Mouse (Mus musculus): ENCODE measurements around the gene Zfp184. TPM values are rescaled to one million over a fixed set of nuclear protein-coding genes. Genes with fewer than 3 reads are reported as not detected.

The Zfp184 gene
- polyA plus RNA-seq, 1 experiment from 2014 or later, result 23.2 TPM

- H3K27me3 ChIP-seq, result peaks cover 99% of the 10 kb centered on the region
- WGBS, result 20% methylated on average over 5 of the region's 5 CpGs
- no peak for ATAC-seq (ENCODE audit: insufficient number of reproducible peaks, insufficient read depth, low FRiP score, low TSS enrichment, low read depth)
These were observed 56.9 kb downstream of the Zfp184 start for GRCm38 (mm10) chr13:22001823-22002222.

GRCm38 (mm10) chr13:22005605-22006333, 60.9 kb downstream of the Zfp184 start:
- no peaks in the 10 kb centered on the region for H3K9me3 ChIP-seq
- no peak overlapping the region for H3K27ac ChIP-seq
- peak overlapping the region; percentile 93 for H3K4me2 ChIP-seq
- H3K9ac ChIP-seq (replicated peaks), result peak overlapping the region; percentile 55
- H3K27me3 ChIP-seq, result peaks cover 100% of the 10 kb centered on the region
- peak overlapping the region; percentile 53 for H3K4me3 ChIP-seq (replicated peaks)
- peaks cover 15% of the 10 kb centered on the region for H3K4me1 ChIP-seq (replicated peaks)
- H3K36me3 ChIP-seq, result no peaks in the 10 kb centered on the region
- WGBS, result under 1% methylated on average over 45 of the region's 45 CpGs
- ATAC-seq (ENCODE audit: insufficient number of reproducible peaks, insufficient read depth, low FRiP score, low TSS enrichment, low read depth), result peak; percentile 79

More at GRCm38 (mm10) chr13:22001823-22002222, 56.9 kb downstream of the Zfp184 start:
- no peaks in the 10 kb centered on the region for H3K36me3 ChIP-seq
- no peak overlapping the region for H3K4me3 ChIP-seq (replicated peaks)
- no peaks in the 10 kb centered on the region for H3K9me3 ChIP-seq
- no peak overlapping the region for H3K27ac ChIP-seq
- no peak overlapping the region for H3K4me2 ChIP-seq
- peaks cover 19% of the 10 kb centered on the region for H3K4me1 ChIP-seq (replicated peaks)
- no peak overlapping the region for H3K9ac ChIP-seq (replicated peaks)

DNA sequence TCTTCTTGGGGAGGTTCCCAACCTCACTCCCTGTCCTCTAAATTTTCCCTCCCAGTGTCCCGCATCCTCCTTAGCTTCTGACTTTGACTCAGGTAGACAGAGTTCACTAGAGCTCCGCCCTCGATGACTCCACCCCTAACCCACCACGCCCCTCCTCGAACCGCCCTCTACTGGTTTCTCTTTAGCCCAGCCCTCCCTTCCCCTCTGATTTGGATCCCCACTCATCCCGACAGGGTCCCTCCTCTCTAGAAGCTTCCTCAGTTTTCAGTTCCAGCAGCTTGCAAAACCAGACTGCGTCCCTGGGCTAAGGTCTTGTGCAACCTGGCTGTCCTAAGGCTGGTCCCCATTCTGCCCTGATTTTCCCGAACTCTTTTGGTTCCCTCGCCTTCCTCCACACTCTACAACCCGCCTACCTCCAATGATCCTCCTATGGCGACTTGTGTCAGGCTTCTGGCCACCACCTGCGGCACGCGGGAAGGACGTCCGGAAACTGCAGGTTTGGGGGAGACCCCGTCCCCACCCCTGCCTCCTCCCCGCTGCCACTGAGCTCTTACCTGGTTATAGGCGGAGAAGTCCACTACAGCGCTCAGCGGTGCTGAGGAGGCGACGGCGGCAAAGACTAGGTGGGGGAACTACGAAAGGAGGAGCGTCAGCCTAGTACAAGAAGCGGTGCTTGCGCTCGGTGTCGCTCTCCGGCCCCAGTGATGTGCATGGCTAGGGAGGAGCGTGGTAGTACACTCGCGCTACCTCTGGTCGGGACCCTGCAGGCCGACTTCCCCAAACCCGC, 61.6 kb downstream of the Zfp184 start:
- Histone ChIP-seq H3K27me3 (peaks cover 98% of the 10 kb centered on the region), H3K4me1 (replicated peaks) (peaks cover 15% of the 10 kb centered on the region), H3K4me2 (peak overlapping the region; percentile 93), H3K4me3 (replicated peaks) (peak overlapping the region; percentile 53), H3K36me3 (no peaks in the 10 kb centered on the region), H3K9me3 (no peaks in the 10 kb centered on the region), H3K9ac (replicated peaks) (peak overlapping the region; percentile 44), H3K27ac (no peak overlapping the region)
- peak; percentile 80; the same call in 1 of the 2 replicates for ATAC-seq (ENCODE audit: insufficient number of reproducible peaks, insufficient read depth, low FRiP score, low TSS enrichment, low read depth)
- under 1% methylated on average over 38 of the region's 38 CpGs for WGBS

- no peaks in the 10 kb centered on the region for H3K9me3 ChIP-seq
- peak overlapping the region; percentile 53 for H3K4me3 ChIP-seq (replicated peaks)
- H3K36me3 ChIP-seq, result no peaks in the 10 kb centered on the region
- H3K27me3 ChIP-seq, result peaks cover 96% of the 10 kb centered on the region
- 2% methylated on average over 18 of the region's 18 CpGs for WGBS
- no peak overlapping the region for H3K27ac ChIP-seq
- peak overlapping the region; percentile 44; the same call in 1 of the 2 replicates for H3K9ac ChIP-seq (replicated peaks)
- no peak for ATAC-seq (ENCODE audit: insufficient number of reproducible peaks, insufficient read depth, low FRiP score, low TSS enrichment, low read depth)
- H3K4me1 ChIP-seq (replicated peaks), result peaks cover 15% of the 10 kb centered on the region
- H3K4me2 ChIP-seq, result peak overlapping the region; percentile 93
These were observed 62.2 kb downstream of the Zfp184 start for GRCm38 (mm10) chr13:22007121-22007510.

DNA sequence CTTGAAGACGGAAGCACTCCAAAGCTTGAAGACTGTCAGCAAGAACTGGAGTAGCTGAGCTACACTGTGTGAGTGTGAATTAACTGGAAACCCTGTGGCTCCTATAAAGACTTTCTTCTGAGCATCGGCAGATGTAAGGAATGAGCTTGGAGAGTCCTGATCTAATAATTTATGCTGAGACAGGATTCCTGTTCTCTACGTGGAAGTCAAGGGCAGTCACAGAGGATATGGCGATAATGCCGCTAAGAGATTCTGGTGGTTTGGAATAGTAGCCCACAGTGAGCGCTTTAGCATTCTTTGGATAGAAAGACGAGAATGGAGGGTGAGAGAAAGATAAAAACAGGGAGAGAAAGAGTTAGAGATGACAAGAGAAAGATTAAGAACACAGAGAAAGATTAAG, 63.0 kb downstream of the Zfp184 start:
- H3K4me1 ChIP-seq (replicated peaks), result peaks cover 15% of the 10 kb centered on the region
- 42% methylated on average over 7 of the region's 7 CpGs for WGBS
- ATAC-seq (ENCODE audit: insufficient number of reproducible peaks, insufficient read depth, low FRiP score, low TSS enrichment, low read depth), result no peak

GRCm38 (mm10) chr13:22008707-22009106, 63.8 kb downstream of the Zfp184 start:
- Histone ChIP-seq H3K4me3 (replicated peaks) (no peak overlapping the region), H3K27me3 (peaks cover 92% of the 10 kb centered on the region), H3K27ac (no peak overlapping the region), H3K4me2 (no peak overlapping the region), H3K9me3 (no peaks in the 10 kb centered on the region), H3K9ac (replicated peaks) (no peak overlapping the region), H3K36me3 (no peaks in the 10 kb centered on the region), H3K4me1 (replicated peaks) (peaks cover 15% of the 10 kb centered on the region)
- no peak for ATAC-seq (ENCODE audit: insufficient number of reproducible peaks, insufficient read depth, low FRiP score, low TSS enrichment, low read depth)
- WGBS, result 69% methylated on average over 3 of the region's 3 CpGs

More for the DNA sequence above, 63.0 kb downstream of the Zfp184 start:
- no peak overlapping the region for H3K4me2 ChIP-seq
- H3K9me3 ChIP-seq, result no peaks in the 10 kb centered on the region
- no peaks in the 10 kb centered on the region for H3K36me3 ChIP-seq
- H3K9ac ChIP-seq (replicated peaks), result no peak overlapping the region
- H3K4me3 ChIP-seq (replicated peaks), result no peak overlapping the region
- peaks cover 95% of the 10 kb centered on the region for H3K27me3 ChIP-seq
- H3K27ac ChIP-seq, result no peak overlapping the region

- WGBS, result 23% methylated on average over 5 of the region's 7 CpGs
- H3K36me3 ChIP-seq, result no peaks in the 10 kb centered on the region
These were observed 64.7 kb downstream of the Zfp184 start, which contains the start of gene Prss16 for GRCm38 (mm10) chr13:22009642-22010041. Gene Prss16 (minus strand): TSS chr13:22009742.

More at GRCm38 (mm10) chr13:22009642-22010041, 64.7 kb downstream of the Zfp184 start, which contains the start of gene Prss16:
- H3K4me1 ChIP-seq (replicated peaks), result peaks cover 15% of the 10 kb centered on the region
- no peak within 1 kb of the TSS for H3K9ac ChIP-seq (replicated peaks)
- H3K4me3 ChIP-seq (replicated peaks), result no peak within 1 kb of the TSS
- peaks cover 92% of the 10 kb centered on the region for H3K27me3 ChIP-seq
- H3K9me3 ChIP-seq, result no peaks in the 10 kb centered on the region
- H3K27ac ChIP-seq, result no peak within 1 kb of the TSS
- no peak for ATAC-seq (ENCODE audit: insufficient number of reproducible peaks, insufficient read depth, low FRiP score, low TSS enrichment, low read depth)
- H3K4me2 ChIP-seq, result no peak within 1 kb of the TSS

MicroRNA genes within 50 kb of the gene (microRNA counts, 519-probe panel; counts per million panel counts)
- microRNA mmu-miR-1983, result 7,518 counts per million, percentile 85 among the panel's probes with 10 or more counts

Small RNA genes lying within 50 kb of the gene (microRNA-seq; reads per million reads assigned to microRNA genes)
- gene Gm44456 (0.70 reads per million), gene Mir1983 (3,457 reads per million, percentile 87 among the genes with 10 or more reads in this experiment)

Other genes starting within 250 kb of the Zfp184 start
- not detected in 2 replicates for gene Olfr1359, start 247.0 kb upstream of the Zfp184 start, polyA plus RNA-seq (2016; fragmentation: Nextera tagmentation; extraction: Ambion mirVana)
- 4.6 and 6.2 TPM in 2 replicates for gene Hist1h2bl, start 229.0 kb upstream of the Zfp184 start, polyA plus RNA-seq (2016; fragmentation: Nextera tagmentation; extraction: Ambion mirVana)
- 55.1 and 62.4 TPM in 2 replicates for gene Hist1h2ai, start 228.7 kb upstream of the Zfp184 start, polyA plus RNA-seq (2016; fragmentation: Nextera tagmentation; extraction: Ambion mirVana)
- 16.0 and 36.8 TPM in 2 replicates for gene Hist1h3h, start 227.4 kb upstream of the Zfp184 start, polyA plus RNA-seq (2016; fragmentation: Nextera tagmentation; extraction: Ambion mirVana)
- gene Hist1h2bm, start 223.1 kb upstream of the Zfp184 start, polyA plus RNA-seq (2016; fragmentation: Nextera tagmentation; extraction: Ambion mirVana), result 8.4 and 8.9 TPM in 2 replicates
- gene Hist1h4j, start 210.0 kb upstream of the Zfp184 start, polyA plus RNA-seq (2016; fragmentation: Nextera tagmentation; extraction: Ambion mirVana), result 0.88 and 0.99 TPM in 2 replicates
- gene Hist1h4k, start 194.6 kb upstream of the Zfp184 start, polyA plus RNA-seq (2016; fragmentation: Nextera tagmentation; extraction: Ambion mirVana), result 5.4 and 11.3 TPM in 2 replicates
- 51.3 and 71.5 TPM in 2 replicates for gene Hist1h2ak, start 191.3 kb upstream of the Zfp184 start, polyA plus RNA-seq (2016; fragmentation: Nextera tagmentation; extraction: Ambion mirVana)
- 8.0 and 9.8 TPM in 2 replicates for gene Hist1h2bn, start 191.0 kb upstream of the Zfp184 start, polyA plus RNA-seq (2016; fragmentation: Nextera tagmentation; extraction: Ambion mirVana)
- gene Hist1h1b, start 164.5 kb upstream of the Zfp184 start, polyA plus RNA-seq (2016; fragmentation: Nextera tagmentation; extraction: Ambion mirVana), result 40.4 and 49.4 TPM in 2 replicates
- 163 and 202 TPM in 2 replicates for gene Hist1h3i, start 161.7 kb upstream of the Zfp184 start, polyA plus RNA-seq (2016; fragmentation: Nextera tagmentation; extraction: Ambion mirVana)
- gene Hist1h2an, start 157.9 kb upstream of the Zfp184 start, polyA plus RNA-seq (2016; fragmentation: Nextera tagmentation; extraction: Ambion mirVana), result 16.8 and 19.0 TPM in 2 replicates
- gene Hist1h2bp, start 157.6 kb upstream of the Zfp184 start, polyA plus RNA-seq (2016; fragmentation: Nextera tagmentation; extraction: Ambion mirVana), result 1.5 and 3.9 TPM in 2 replicates
- 36.6 and 45.0 TPM in 2 replicates for gene Hist1h2bq, start 134.9 kb upstream of the Zfp184 start, polyA plus RNA-seq (2016; fragmentation: Nextera tagmentation; extraction: Ambion mirVana)
- gene Hist1h2ao, start 134.6 kb upstream of the Zfp184 start, polyA plus RNA-seq (2016; fragmentation: Nextera tagmentation; extraction: Ambion mirVana), result not detected in 2 replicates
- gene Hist1h4m, start 133.3 kb upstream of the Zfp184 start, polyA plus RNA-seq (2016; fragmentation: Nextera tagmentation; extraction: Ambion mirVana), result not detected in 2 replicates
- gene Hist1h4n, start 112.9 kb upstream of the Zfp184 start, polyA plus RNA-seq (2016; fragmentation: Nextera tagmentation; extraction: Ambion mirVana), result 21.2 and 21.3 TPM in 2 replicates
- 6,267 and 7,120 TPM in 2 replicates for gene Hist1h2ap, start 111.6 kb upstream of the Zfp184 start, polyA plus RNA-seq (2016; fragmentation: Nextera tagmentation; extraction: Ambion mirVana)
- gene Hist1h2br, start 111.4 kb upstream of the Zfp184 start, polyA plus RNA-seq (2016; fragmentation: Nextera tagmentation; extraction: Ambion mirVana), result 38.6 and 46.0 TPM in 2 replicates
- 0.30 and 0.32 TPM in 2 replicates for gene Pom121l2, start 36.1 kb downstream of the Zfp184 start, polyA plus RNA-seq (2016; fragmentation: Nextera tagmentation; extraction: Ambion mirVana)
- gene Prss16, start 64.6 kb downstream of the Zfp184 start, polyA plus RNA-seq (2016; fragmentation: Nextera tagmentation; extraction: Ambion mirVana), result 1.2 TPM in 2 replicates
- 24.8 and 50.4 TPM in 2 replicates for gene Hist1h2ah, start 90.5 kb downstream of the Zfp184 start, polyA plus RNA-seq (2016; fragmentation: Nextera tagmentation; extraction: Ambion mirVana)
- 21.0 and 25.9 TPM in 2 replicates for gene Hist1h2bk, start 90.8 kb downstream of the Zfp184 start, polyA plus RNA-seq (2016; fragmentation: Nextera tagmentation; extraction: Ambion mirVana)
- gene Hist1h4i, start 96.3 kb downstream of the Zfp184 start, polyA plus RNA-seq (2016; fragmentation: Nextera tagmentation; extraction: Ambion mirVana), result 30.3 and 34.1 TPM in 2 replicates
- 119 and 120 TPM in 2 replicates for gene Hist1h2ag, start 97.8 kb downstream of the Zfp184 start, polyA plus RNA-seq (2016; fragmentation: Nextera tagmentation; extraction: Ambion mirVana)
- 26.1 and 28.8 TPM in 2 replicates for gene Hist1h2bj, start 98.1 kb downstream of the Zfp184 start, polyA plus RNA-seq (2016; fragmentation: Nextera tagmentation; extraction: Ambion mirVana)
- not detected in 2 replicates for gene Vmn1r188, start 139.3 kb downstream of the Zfp184 start, polyA plus RNA-seq (2016; fragmentation: Nextera tagmentation; extraction: Ambion mirVana)
- not detected in 2 replicates for gene Vmn1r189, start 160.7 kb downstream of the Zfp184 start, polyA plus RNA-seq (2016; fragmentation: Nextera tagmentation; extraction: Ambion mirVana)
- not detected in 2 replicates for gene Vmn1r191, start 238.9 kb downstream of the Zfp184 start, polyA plus RNA-seq (2016; fragmentation: Nextera tagmentation; extraction: Ambion mirVana)
- gene Vmn1r192, start 246.0 kb downstream of the Zfp184 start, polyA plus RNA-seq (2016; fragmentation: Nextera tagmentation; extraction: Ambion mirVana), result not detected in 2 replicates